Mouse (Mus musculus) limb, embryonic 13.5 days (tissue): ENCODE data around the gene Dpy19l3. TPM values are rescaled to one million over a fixed set of nuclear protein-coding genes. Genes with fewer than 3 reads are reported as not detected.

Experiments
- ATAC-seq: fragments of 200-750 bp; cut with Nextera tagmentation; 2 replicates; pipeline ENCODE4 v1.8.0; 2017; ENCODE audit warnings: low read depth, moderate number of reproducible peaks, moderate TSS enrichment; ENCODE audit not compliant: low FRiP score
- H3K27ac ChIP-seq: fragments of 300-500 bp; sonication (generic); 2 replicates; pipeline ENCODE4 v1.5.1; 2015; ENCODE audit warnings: inconsistent platforms, mild to moderate bottlenecking, moderate library complexity
- H3K27me3 ChIP-seq: fragments of 300-500 bp; sonication (generic); 2 replicates; pipeline ENCODE4 v1.6.1; 2015; ENCODE audit warnings: mild to moderate bottlenecking, inconsistent platforms
- H3K36me3 ChIP-seq: fragments of 300-500 bp; sonication (generic); 2 replicates; pipeline ENCODE4 v1.6.1; 2015; ENCODE audit warnings: inconsistent platforms, mild to moderate bottlenecking, moderate library complexity
- H3K4me1 ChIP-seq: fragments of 300-500 bp; sonication (generic); 2 replicates; pipeline ENCODE4 v1.6.1; 2015; ENCODE audit warnings: inconsistent platforms
- H3K4me2 ChIP-seq: fragments of 300-500 bp; sonication (generic); replicated peaks from 2 replicates; pipeline ENCODE4 v1.6.1; 2015; ENCODE audit warnings: inconsistent platforms, mild to moderate bottlenecking, moderate library complexity
- H3K4me3 ChIP-seq: fragments of 300-500 bp; sonication (generic); 2 replicates; pipeline ENCODE4 v1.5.1; 2015; ENCODE audit warnings: moderate library complexity, mild to moderate bottlenecking, inconsistent platforms
- H3K9ac ChIP-seq: fragments of 300-500 bp; sonication (generic); 2 replicates; pipeline ENCODE4 v1.6.1; 2015; ENCODE audit warnings: mild to moderate bottlenecking, inconsistent platforms
- H3K9me3 ChIP-seq: fragments of 300-500 bp; sonication (generic); 2 replicates; pipeline ENCODE4 v1.6.1; 2016; ENCODE audit warnings: inconsistent platforms
- whole genome bisulfite sequencing: fragments of 180-500 bp; shearing (Covaris S2); methylation state at CpG from one replicate; pipeline ENCODE4 v1.1.7; 2015; 5-methylcytosine and 5-hydroxymethylcytosine counted together
- polyA plus RNA-seq: library from polyadenylated mRNA; unstranded; fragments of >200 nt; fragmentation: Nextera tagmentation; extraction: Ambion mirVana; gene quantifications from 2 replicates; pipeline ENCODE4 v1.2.1, GENCODE M21; 2015

Dpy19l3 gene
- polyA plus RNA-seq, 1 experiment from 2014 or later: 44.6 TPM

GRCm38 (mm10) chr7:35745281-35745702, 9.0 kb downstream of the Dpy19l3 start:
- no peaks in the 10 kb centered on the region for H3K9me3 ChIP-seq
- no peak overlapping the region for H3K27ac ChIP-seq
- peaks cover 88% of the 10 kb centered on the region for H3K36me3 ChIP-seq
- no peaks in the 10 kb centered on the region for H3K27me3 ChIP-seq
- no peak overlapping the region for H3K4me3 ChIP-seq
- WGBS: 68% methylated on average over 6 of the region's 6 CpGs
- H3K4me1 ChIP-seq: no peaks in the 10 kb centered on the region
- H3K4me2 ChIP-seq: no peak overlapping the region
- no peak overlapping the region for H3K9ac ChIP-seq
- no peak for ATAC-seq

GRCm38 (mm10) chr7:35744771-35745170, 9.5 kb downstream of the Dpy19l3 start:
- WGBS: 93% methylated on average over 9 of the region's 9 CpGs
- Histone ChIP-seq H3K27ac (no peak overlapping the region), H3K9me3 (no peaks in the 10 kb centered on the region), H3K4me3 (no peak overlapping the region), H3K4me2 (no peak overlapping the region), H3K36me3 (peaks cover 88% of the 10 kb centered on the region), H3K27me3 (no peaks in the 10 kb centered on the region), H3K9ac (no peak overlapping the region), H3K4me1 (no peaks in the 10 kb centered on the region)
- no peak for ATAC-seq

- H3K27ac ChIP-seq: no peak overlapping the region
- peaks cover 87% of the 10 kb centered on the region for H3K36me3 ChIP-seq
- no peaks in the 10 kb centered on the region for H3K27me3 ChIP-seq
- H3K4me2 ChIP-seq: no peak overlapping the region
- no peak for ATAC-seq
- WGBS: 76% methylated on average over 5 of the region's 5 CpGs
- no peak overlapping the region for H3K4me3 ChIP-seq
- peaks cover 4% of the 10 kb centered on the region; the same call in 1 of the 2 replicates for H3K9me3 ChIP-seq
- no peaks in the 10 kb centered on the region for H3K4me1 ChIP-seq
- H3K9ac ChIP-seq: no peak overlapping the region
Measured at GRCm38 (mm10) chr7:35742310-35742709, 11.9 kb downstream of the Dpy19l3 start.

- ATAC-seq: no peak
- Histone ChIP-seq H3K27ac (no peak overlapping the region), H3K36me3 (peaks cover 85% of the 10 kb centered on the region), H3K4me3 (no peak overlapping the region), H3K9ac (no peak overlapping the region), H3K4me2 (no peak overlapping the region), H3K9me3 (peaks cover 4% of the 10 kb centered on the region; the same call in 1 of the 2 replicates), H3K4me1 (no peaks in the 10 kb centered on the region), H3K27me3 (no peaks in the 10 kb centered on the region)
- WGBS: 68% methylated on average over 5 of the region's 5 CpGs
Measured at GRCm38 (mm10) chr7:35741858-35742257, 12.4 kb downstream of the Dpy19l3 start.

- no peak overlapping the region for H3K4me2 ChIP-seq
- no peak overlapping the region for H3K9ac ChIP-seq
- WGBS: 76% methylated on average over 5 of the region's 5 CpGs
- peaks cover 78% of the 10 kb centered on the region for H3K36me3 ChIP-seq
- no peak for ATAC-seq
- H3K4me1 ChIP-seq: no peaks in the 10 kb centered on the region
- H3K4me3 ChIP-seq: no peak overlapping the region
- no peaks in the 10 kb centered on the region for H3K27me3 ChIP-seq
- H3K9me3 ChIP-seq: peaks cover 4% of the 10 kb centered on the region; the same call in 1 of the 2 replicates
- H3K27ac ChIP-seq: no peak overlapping the region
Measured at GRCm38 (mm10) chr7:35740489-35741230, 13.6 kb downstream of the Dpy19l3 start.

GRCm38 (mm10) chr7:35738871-35739270, 15.4 kb downstream of the Dpy19l3 start:
- Histone ChIP-seq H3K9ac (no peak overlapping the region), H3K27ac (no peak overlapping the region), H3K36me3 (peaks cover 77% of the 10 kb centered on the region), H3K4me2 (no peak overlapping the region), H3K27me3 (no peaks in the 10 kb centered on the region), H3K9me3 (peaks cover 4% of the 10 kb centered on the region; the same call in 1 of the 2 replicates), H3K4me3 (no peak overlapping the region), H3K4me1 (no peaks in the 10 kb centered on the region)
- no peak for ATAC-seq

- no peak overlapping the region for H3K9ac ChIP-seq
- H3K27me3 ChIP-seq: no peaks in the 10 kb centered on the region
- no peaks in the 10 kb centered on the region for H3K4me1 ChIP-seq
- no peak for ATAC-seq
- H3K4me3 ChIP-seq: no peak overlapping the region
- H3K36me3 ChIP-seq: peaks cover 50% of the 10 kb centered on the region
- no peak overlapping the region for H3K4me2 ChIP-seq
- 62% methylated on average over 14 of the region's 14 CpGs for WGBS
- no peak overlapping the region for H3K27ac ChIP-seq
- peaks cover 4% of the 10 kb centered on the region; the same call in 1 of the 2 replicates for H3K9me3 ChIP-seq
Measured at GRCm38 (mm10) chr7:35733313-35734050, 20.8 kb downstream of the Dpy19l3 start.

- Histone ChIP-seq H3K4me2 (no peak overlapping the region), H3K4me1 (no peaks in the 10 kb centered on the region), H3K9ac (no peak overlapping the region), H3K9me3 (peaks cover 3% of the 10 kb centered on the region; the same call in 1 of the 2 replicates), H3K4me3 (no peak overlapping the region), H3K27me3 (no peaks in the 10 kb centered on the region), H3K36me3 (peaks cover 49% of the 10 kb centered on the region), H3K27ac (no peak overlapping the region)
- 80% methylated on average over 10 of the region's 10 CpGs for WGBS
- ATAC-seq: no peak
Measured at GRCm38 (mm10) chr7:35732585-35733059, 21.6 kb downstream of the Dpy19l3 start.

- Histone ChIP-seq H3K27me3 (no peaks in the 10 kb centered on the region), H3K4me2 (no peak overlapping the region), H3K27ac (no peak overlapping the region), H3K9ac (no peak overlapping the region), H3K4me1 (no peaks in the 10 kb centered on the region), H3K9me3 (no peaks in the 10 kb centered on the region), H3K36me3 (peaks cover 45% of the 10 kb centered on the region), H3K4me3 (no peak overlapping the region)
- WGBS: 88% methylated on average over 9 of the region's 9 CpGs
- no peak for ATAC-seq
Measured at GRCm38 (mm10) chr7:35729621-35730031, 24.6 kb downstream of the Dpy19l3 start.

GRCm38 (mm10) chr7:35728376-35728775, 25.9 kb downstream of the Dpy19l3 start:
- Histone ChIP-seq H3K4me3 (no peak overlapping the region), H3K27me3 (no peaks in the 10 kb centered on the region), H3K4me1 (no peaks in the 10 kb centered on the region), H3K9ac (no peak overlapping the region), H3K9me3 (no peaks in the 10 kb centered on the region), H3K36me3 (peaks cover 50% of the 10 kb centered on the region), H3K4me2 (no peak overlapping the region), H3K27ac (no peak overlapping the region)
- no peak for ATAC-seq
- WGBS: 95% methylated on average over 12 of the region's 12 CpGs

- no peaks in the 10 kb centered on the region for H3K9me3 ChIP-seq
Measured at GRCm38 (mm10) chr7:35723035-35723434, 31.2 kb downstream of the Dpy19l3 start.

GRCm38 (mm10) chr7:35718421-35719178, 35.7 kb downstream of the Dpy19l3 start:
- Histone ChIP-seq H3K4me3 (no peak overlapping the region), H3K27me3 (no peaks in the 10 kb centered on the region), H3K27ac (no peak overlapping the region), H3K4me2 (no peak overlapping the region), H3K4me1 (no peaks in the 10 kb centered on the region), H3K36me3 (peaks cover 83% of the 10 kb centered on the region), H3K9ac (no peak overlapping the region), H3K9me3 (no peaks in the 10 kb centered on the region)
- ATAC-seq: no peak; the same call in 1 of the 2 replicates
- 83% methylated on average over 8 of the region's 8 CpGs for WGBS

More at GRCm38 (mm10) chr7:35723035-35723434, 31.2 kb downstream of the Dpy19l3 start:
- no peaks in the 10 kb centered on the region for H3K27me3 ChIP-seq
- ATAC-seq: no peak
- 78% methylated on average over 2 of the region's 2 CpGs for WGBS
- H3K9ac ChIP-seq: no peak overlapping the region
- H3K4me1 ChIP-seq: no peaks in the 10 kb centered on the region
- no peak overlapping the region for H3K4me2 ChIP-seq
- H3K27ac ChIP-seq: no peak overlapping the region
- peaks cover 81% of the 10 kb centered on the region for H3K36me3 ChIP-seq
- no peak overlapping the region for H3K4me3 ChIP-seq
